Mouse (Mus musculus) liver, embryonic 16.5 days (tissue): Measurements from ENCODE around the gene Lztfl1. TPM values are rescaled to one million over a fixed set of nuclear protein-coding genes. Genes with fewer than 3 reads are reported as not detected.

Experiments used
- ATAC-seq: fragments of 200-750 bp; cut with Nextera tagmentation; 2 replicates; pipeline ENCODE4 v1.8.0; 2017; ENCODE audit warnings: low read depth, mild to moderate bottlenecking, moderate number of reproducible peaks, moderate library complexity
- H3K27ac ChIP-seq: fragments of 300-500 bp; sonication (generic); 2 replicates; pipeline ENCODE4 v1.5.1; 2014; ENCODE audit warnings: mild to moderate bottlenecking, low read length
- H3K27me3 ChIP-seq: fragments of 300-500 bp; sonication (generic); 2 replicates; pipeline ENCODE4 v1.6.1; 2014; ENCODE audit warnings: low read depth, low read length, mixed read lengths; ENCODE audit not compliant: control insufficient read depth, insufficient read depth
- H3K36me3 ChIP-seq: fragments of 300-500 bp; sonication (generic); 2 replicates; pipeline ENCODE4 v1.6.1; 2014; ENCODE audit warnings: mild to moderate bottlenecking; ENCODE audit not compliant: control insufficient read depth, insufficient read depth
- H3K4me1 ChIP-seq: fragments of 300-500 bp; sonication (generic); 2 replicates; pipeline ENCODE4 v1.6.1; 2014; ENCODE audit warnings: low read depth, low read length, mixed read lengths; ENCODE audit not compliant: control insufficient read depth
- H3K4me2 ChIP-seq: fragments of 300-500 bp; sonication (generic); 2 replicates; pipeline ENCODE4 v1.6.1; 2014; ENCODE audit warnings: low read depth, low read length, mixed read lengths
- H3K4me3 ChIP-seq: fragments of 300-500 bp; sonication (generic); 2 replicates; pipeline ENCODE4 v1.5.1; 2014; ENCODE audit warnings: low read depth, mild to moderate bottlenecking, low read length
- H3K9ac ChIP-seq: fragments of 300-500 bp; sonication (generic); 2 replicates; pipeline ENCODE4 v1.6.1; 2014; ENCODE audit warnings: low read depth, low read length
- H3K9me3 ChIP-seq: fragments of 300-500 bp; sonication (generic); replicated peaks from 2 replicates; pipeline ENCODE4 v1.6.1; 2016; ENCODE audit warnings: low read length; ENCODE audit not compliant: control insufficient read depth
- WGBS: fragments of 180-500 bp; shearing (Covaris S2); extraction: QIAGEN DNeasy Blood & Tissue Kit; methylation state at CpG from one replicate; pipeline ENCODE4 v1.1.7; 2014; ENCODE audit not compliant: insufficient replicate concordance; 5-methylcytosine and 5-hydroxymethylcytosine counted together
- polyA plus RNA-seq: library from polyadenylated mRNA; unstranded; fragments of >200 nt; fragmentation: Nextera tagmentation; extraction: Ambion mirVana; gene quantifications from 2 replicates; pipeline ENCODE4 v1.2.1, GENCODE M21; 2015

Gene Lztfl1
- polyA plus RNA-seq, 1 experiment from 2014 or later: 16.0 TPM

DNA sequence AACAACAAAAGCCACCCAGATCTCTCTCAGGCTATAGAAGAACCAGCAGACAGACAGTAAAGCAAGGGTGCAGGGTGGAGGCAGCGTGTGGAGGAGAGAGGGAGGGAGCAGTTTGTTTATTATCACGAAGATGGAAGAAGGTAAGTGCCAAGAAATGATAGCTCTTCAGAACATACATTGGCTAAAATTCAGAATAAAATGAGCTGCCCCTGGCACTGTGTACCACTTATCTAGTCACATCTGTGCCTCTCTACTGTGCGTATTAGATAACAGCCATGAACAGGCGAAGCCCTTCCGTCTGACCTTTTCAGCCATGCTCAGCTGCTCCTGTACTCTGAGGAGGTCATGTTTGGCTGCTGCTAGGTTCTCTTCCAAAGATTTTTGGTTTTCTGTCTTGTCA lies 15.7 kb downstream of the Lztfl1 start:
- H3K27me3 ChIP-seq: no peaks in the 10 kb centered on the region
- peak overlapping the region; percentile 34; the same call in 1 of the 2 replicates for H3K9ac ChIP-seq
- peak; percentile 99 for ATAC-seq
- peak overlapping the region; percentile 36 for H3K4me2 ChIP-seq
- 34% methylated on average over 5 of the region's 5 CpGs for WGBS
- H3K4me3 ChIP-seq: no peak overlapping the region
- peak overlapping the region; percentile 76 for H3K27ac ChIP-seq
- no peaks in the 10 kb centered on the region for H3K9me3 ChIP-seq
- H3K4me1 ChIP-seq: peaks cover 21% of the 10 kb centered on the region
- H3K36me3 ChIP-seq: no peaks in the 10 kb centered on the region

GRCm38 (mm10) chr9:123695634-123696302 lies 21.7 kb downstream of the Lztfl1 start:
- Histone ChIP-seq H3K4me3 (no peak overlapping the region), H3K27ac (no peak overlapping the region), H3K9me3 (no peaks in the 10 kb centered on the region), H3K4me1 (peaks cover 3% of the 10 kb centered on the region; the same call in 1 of the 2 replicates), H3K9ac (no peak overlapping the region), H3K27me3 (no peaks in the 10 kb centered on the region), H3K36me3 (no peaks in the 10 kb centered on the region), H3K4me2 (no peak overlapping the region)
- no peak for ATAC-seq
- 78% methylated on average over 3 of the region's 3 CpGs for WGBS

DNA sequence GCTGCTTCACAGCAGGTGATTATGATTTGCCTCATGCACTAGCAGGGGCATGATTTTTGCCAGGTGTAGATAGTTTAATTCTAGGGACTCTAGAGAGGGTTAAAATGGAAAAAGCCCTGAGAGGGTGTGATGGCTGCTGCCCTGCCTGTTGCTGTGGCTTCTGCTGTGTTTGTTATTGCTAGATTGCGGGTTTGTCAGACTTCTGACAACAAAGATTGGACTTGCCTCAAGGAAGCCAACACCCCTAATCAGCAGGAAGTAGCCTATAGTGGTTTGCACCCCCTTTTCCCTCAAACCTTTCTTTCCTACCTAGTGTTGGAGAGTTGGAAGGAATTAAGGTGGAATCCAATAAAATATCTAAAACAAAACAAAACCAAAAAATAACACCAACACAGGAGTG lies 29.3 kb downstream of the Lztfl1 start:
- Histone ChIP-seq H3K4me1 (no peaks in the 10 kb centered on the region), H3K27me3 (no peaks in the 10 kb centered on the region), H3K9ac (no peak overlapping the region), H3K27ac (no peak overlapping the region), H3K4me2 (no peak overlapping the region), H3K9me3 (no peaks in the 10 kb centered on the region), H3K4me3 (no peak overlapping the region), H3K36me3 (no peaks in the 10 kb centered on the region)
- no peak for ATAC-seq
- WGBS: 30% methylated on average over 1 of the region's 1 CpGs

GRCm38 (mm10) chr9:123686206-123686605 lies 31.3 kb downstream of the Lztfl1 start:
- no peak for ATAC-seq
- H3K36me3 ChIP-seq: no peaks in the 10 kb centered on the region
- H3K4me3 ChIP-seq: no peak overlapping the region
- H3K4me1 ChIP-seq: no peaks in the 10 kb centered on the region
- no peaks in the 10 kb centered on the region for H3K27me3 ChIP-seq
- H3K27ac ChIP-seq: no peak overlapping the region
- H3K9me3 ChIP-seq: no peaks in the 10 kb centered on the region
- no peak overlapping the region for H3K9ac ChIP-seq
- no peak overlapping the region for H3K4me2 ChIP-seq
- 72% methylated on average over 5 of the region's 5 CpGs for WGBS

GRCm38 (mm10) chr9:123683704-123684103 lies 33.8 kb downstream of the Lztfl1 start:
- no peak for ATAC-seq
- Histone ChIP-seq H3K4me2 (no peak overlapping the region), H3K4me3 (no peak overlapping the region), H3K27ac (no peak overlapping the region), H3K36me3 (no peaks in the 10 kb centered on the region), H3K27me3 (peaks cover 17% of the 10 kb centered on the region), H3K9me3 (no peaks in the 10 kb centered on the region), H3K9ac (no peak overlapping the region), H3K4me1 (peaks cover 8% of the 10 kb centered on the region)
- WGBS: 26% methylated on average over 3 of the region's 3 CpGs

GRCm38 (mm10) chr9:123679198-123679597 lies 38.3 kb downstream of the Lztfl1 start:
- 31% methylated on average over 2 of the region's 2 CpGs for WGBS
- Histone ChIP-seq H3K9ac (peak overlapping the region; percentile 83), H3K9me3 (no peaks in the 10 kb centered on the region), H3K27me3 (peaks cover 40% of the 10 kb centered on the region), H3K4me1 (peaks cover 16% of the 10 kb centered on the region), H3K36me3 (no peaks in the 10 kb centered on the region), H3K4me2 (peak overlapping the region; percentile 90), H3K4me3 (peak overlapping the region; percentile 79), H3K27ac (no peak overlapping the region)
- no peak for ATAC-seq

GRCm38 (mm10) chr9:123678327-123679105 lies 39.0 kb downstream of the Lztfl1 start, which contains the start of the genes Ccr9 and Slc6a20a:
Gene Ccr9 (plus strand): TSS chr9:123678439.
Gene Slc6a20a (minus strand): TSS chr9:123678885.
- Histone ChIP-seq H3K4me2 (peak within 1 kb of the TSS; percentile 90), H3K36me3 (no peaks in the 10 kb centered on the region), H3K4me3 (peak within 1 kb of the TSS; percentile 79), H3K27me3 (peaks cover 46% of the 10 kb centered on the region), H3K9ac (peak within 1 kb of the TSS; percentile 83), H3K27ac (peak within 1 kb of the TSS; percentile 73), H3K9me3 (no peaks in the 10 kb centered on the region), H3K4me1 (peaks cover 16% of the 10 kb centered on the region)
- under 1% methylated on average over 73 of the region's 73 CpGs for WGBS
- ATAC-seq: peak; percentile 95

DNA sequence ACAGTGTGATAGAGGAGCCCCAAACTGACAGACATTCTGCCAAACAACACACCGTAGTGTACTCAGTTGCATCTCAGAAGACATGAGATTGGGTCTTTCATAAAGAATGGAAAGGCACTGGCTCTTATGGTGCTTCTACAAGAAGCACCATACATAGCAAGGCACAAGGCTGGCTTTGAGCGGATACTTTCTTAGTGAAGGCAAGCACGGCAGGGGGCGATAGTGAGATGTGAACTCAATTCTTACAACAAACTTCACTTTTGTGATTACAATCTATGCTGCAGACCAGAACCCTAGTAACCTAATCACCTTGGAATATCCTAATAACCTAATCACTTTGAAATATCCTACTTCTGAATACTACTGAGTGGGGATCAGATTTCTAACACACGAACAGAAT lies 51.9 kb downstream of the Lztfl1 start:
- no peak overlapping the region for H3K4me3 ChIP-seq
- WGBS: 32% methylated on average over 5 of the region's 5 CpGs

More for the DNA sequence above, 51.9 kb downstream of the Lztfl1 start:
- ATAC-seq: no peak
- no peaks in the 10 kb centered on the region for H3K9me3 ChIP-seq
- H3K9ac ChIP-seq: no peak overlapping the region
- H3K4me1 ChIP-seq: no peaks in the 10 kb centered on the region
- H3K4me2 ChIP-seq: no peak overlapping the region
- H3K27ac ChIP-seq: no peak overlapping the region
- H3K36me3 ChIP-seq: no peaks in the 10 kb centered on the region
- no peaks in the 10 kb centered on the region for H3K27me3 ChIP-seq
